Mouse (Mus musculus) G1E (cell line): Measurements from ENCODE around the gene Pkhd1. TPM values are rescaled to one million over a fixed set of nuclear protein-coding genes. Genes with fewer than 3 reads are reported as not detected.

Experiments used
- ATAC-seq: 2 replicates; pipeline ENCODE4 v1.8.0; 2016; ENCODE audit warnings: mild to moderate bottlenecking; ENCODE audit not compliant: insufficient number of reproducible peaks, poor library complexity, low FRiP score, severe bottlenecking; ENCODE audit errors: extremely low read depth
- DNase-seq: peaks from one replicate; pipeline ENCODE4 v3.0.0; 2012; ENCODE audit warnings: low spot score
- H3K27me3 ChIP-seq: 2 replicates; pipeline ENCODE4 v1.6.1; 2012; ENCODE audit warnings: mild to moderate bottlenecking, low read length, inconsistent platforms; ENCODE audit not compliant: insufficient read depth
- H3K36me3 ChIP-seq: replicated peaks from 2 replicates; pipeline ENCODE3; 2012; ENCODE audit warnings: mild to moderate bottlenecking, inconsistent platforms
- H3K4me1 ChIP-seq: 2 replicates; pipeline ENCODE4 v1.6.1; 2012; ENCODE audit warnings: low read depth, low read length, inconsistent platforms, mixed read lengths; ENCODE audit not compliant: insufficient read depth
- H3K4me3 ChIP-seq: 2 replicates; pipeline ENCODE4 v1.5.1; 2012; ENCODE audit warnings: low read depth, mild to moderate bottlenecking, inconsistent platforms, low read length, moderate library complexity, mixed read lengths
- H3K9me3 ChIP-seq: replicated peaks from 2 replicates; pipeline ENCODE4 v1.6.1; 2012; ENCODE audit warnings: inconsistent platforms
- CTCF ChIP-seq: IDR thresholded peaks from 2 replicates; pipeline ENCODE4 v1.5.1; 2012; ENCODE audit warnings: low read depth, low read length, inconsistent platforms, mixed read lengths
- GATA1 ChIP-seq: IDR thresholded peaks from 2 replicates; pipeline ENCODE4 v1.6.1; 2012; ENCODE audit warnings: borderline replicate concordance, low read length, inconsistent platforms, mixed read lengths
- GATA2 ChIP-seq: IDR thresholded peaks from 2 replicates; pipeline ENCODE4 v1.6.1; 2012; ENCODE audit warnings: low read depth, low read length, inconsistent platforms, borderline replicate concordance
- POLR2AphosphoS5 ChIP-seq: IDR thresholded peaks from 2 replicates; pipeline ENCODE4 v1.6.1; 2012; ENCODE audit warnings: low read depth, low read length, inconsistent platforms; ENCODE audit not compliant: insufficient replicate concordance
- TAL1 ChIP-seq: conservative IDR thresholded peaks from 2 replicates; pipeline ENCODE4 v1.6.1; 2012; ENCODE audit warnings: low read depth, low read length, inconsistent platforms, mixed read lengths
- polyA plus RNA-seq: library from polyadenylated mRNA; stranded (reverse); fragments of >175 nt; gene quantifications from 2 replicates; pipeline ENCODE4 v1.2.3, GENCODE M21; 2012
- total RNA-seq, 2 experiments: library from RNA; stranded (forward) in 1 of 2; stranded (reverse) in 1 of 2; fragments of 200-1000 nt in 1 of 2; fragments of >200 nt in 1 of 2; fragmentation: Nextera tagmentation in 1 of 2; gene quantifications; 2 replicates each; pipeline ENCODE4 v1.2.3; 2014 to 2017

Pkhd1 gene
- total and polyA plus RNA-seq, 3 experiments = 0.49 TPM; not detected in 2

DNA sequence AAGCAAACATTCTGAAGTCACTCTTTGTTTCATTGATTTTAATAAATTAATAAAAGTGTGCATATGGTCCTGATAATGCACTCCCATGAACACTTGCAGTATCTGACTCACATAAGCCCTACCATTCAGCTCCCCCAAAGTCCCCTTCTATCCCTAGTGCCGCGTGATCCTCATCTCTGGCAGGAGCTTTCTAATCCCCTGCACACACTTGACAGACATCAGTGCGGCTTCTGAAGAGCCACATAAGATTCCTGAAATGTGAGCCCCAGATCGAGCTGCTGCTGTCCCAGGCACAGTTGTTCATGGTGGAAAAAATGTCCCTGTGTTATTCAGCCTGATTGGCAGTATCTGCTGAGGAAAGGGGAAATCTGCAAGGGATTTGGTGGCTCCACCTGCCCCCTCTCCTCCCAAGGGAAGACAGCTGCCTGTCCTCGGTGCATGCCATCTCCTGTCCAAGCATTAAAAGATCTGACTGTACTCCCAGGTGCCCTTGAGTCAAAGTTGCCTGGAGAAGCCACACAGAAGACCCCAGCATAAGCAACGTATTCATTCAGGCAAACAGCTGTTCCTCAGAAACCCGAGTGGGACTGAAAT, 15.5 kb upstream of the Pkhd1 start:
- Histone ChIP-seq H3K36me3 (no peaks in the 10 kb centered on the region), H3K4me1 (no peaks in the 10 kb centered on the region), H3K27me3 (no peaks in the 10 kb centered on the region), H3K4me3 (no peak overlapping the region), H3K9me3 (no peaks in the 10 kb centered on the region)
- ATAC-seq (no peak), DNase-seq (no peak)
- TF ChIP-seq GATA1 (no peak), GATA2 (no peak), TAL1 (no peak), CTCF (no peak), POLR2AphosphoS5 (no peak)

GRCm38 (mm10) chr1:20624564-20624963, 6.7 kb upstream of the Pkhd1 start:
- Histone ChIP-seq H3K9me3 (no peaks in the 10 kb centered on the region), H3K36me3 (no peaks in the 10 kb centered on the region), H3K4me3 (no peak overlapping the region), H3K27me3 (no peaks in the 10 kb centered on the region), H3K4me1 (no peaks in the 10 kb centered on the region)
- TF ChIP-seq POLR2AphosphoS5 = no peak
- TF ChIP-seq CTCF = no peak
- TF ChIP-seq GATA2 = no peak
- no peak for TF ChIP-seq TAL1
- TF ChIP-seq GATA1 = no peak
- no peak for DNase-seq
- ATAC-seq = no peak

DNA sequence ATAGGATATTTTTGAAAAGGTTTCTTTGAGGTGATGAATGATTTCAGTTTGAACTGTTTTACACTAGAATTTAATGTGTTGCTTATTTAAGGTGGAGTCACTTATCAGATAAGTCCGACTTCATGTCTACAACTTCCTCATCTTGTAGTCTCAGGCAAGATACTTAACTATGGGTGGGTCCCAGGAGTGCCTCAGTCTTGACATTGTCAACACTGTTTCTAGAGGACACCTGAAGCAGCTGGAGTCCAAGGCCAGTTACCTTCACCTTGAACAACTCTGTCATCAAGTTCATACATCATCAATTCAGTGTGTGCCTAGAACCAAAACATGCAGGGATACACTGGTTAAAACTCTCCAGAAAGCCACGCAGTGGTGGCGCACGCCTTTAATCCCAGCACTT, 5.5 kb upstream of the Pkhd1 start:
- H3K4me3 ChIP-seq = no peak overlapping the region
- H3K4me1 ChIP-seq = no peaks in the 10 kb centered on the region
- H3K9me3 ChIP-seq = no peaks in the 10 kb centered on the region
- no peak for TF ChIP-seq GATA1
- no peaks in the 10 kb centered on the region for H3K36me3 ChIP-seq
- no peak for ATAC-seq
- H3K27me3 ChIP-seq = no peaks in the 10 kb centered on the region
- DNase-seq = no peak

- Histone ChIP-seq H3K27me3 (no peaks in the 10 kb centered on the region), H3K36me3 (no peaks in the 10 kb centered on the region), H3K4me1 (no peaks in the 10 kb centered on the region), H3K9me3 (no peaks in the 10 kb centered on the region), H3K4me3 (no peak overlapping the region)
- no peak for ATAC-seq
- TF ChIP-seq GATA1 = no peak
- no peak for TF ChIP-seq GATA2
- TF ChIP-seq POLR2AphosphoS5 = no peak
- TF ChIP-seq CTCF = no peak
- no peak for TF ChIP-seq TAL1
- DNase-seq = no peak
Measured at GRCm38 (mm10) chr1:20620611-20621010, 2.7 kb upstream of the Pkhd1 start.

- no peaks in the 10 kb centered on the region for H3K36me3 ChIP-seq
- H3K9me3 ChIP-seq = no peaks in the 10 kb centered on the region
- no peak for TF ChIP-seq GATA2
- TF ChIP-seq POLR2AphosphoS5 = no peak
- ATAC-seq = no peak
- H3K4me3 ChIP-seq = no peak overlapping the region
- H3K4me1 ChIP-seq = no peaks in the 10 kb centered on the region
- no peak for DNase-seq
- H3K27me3 ChIP-seq = no peaks in the 10 kb centered on the region
Measured at GRCm38 (mm10) chr1:20619363-20619762, 1.5 kb upstream of the Pkhd1 start.

DNA sequence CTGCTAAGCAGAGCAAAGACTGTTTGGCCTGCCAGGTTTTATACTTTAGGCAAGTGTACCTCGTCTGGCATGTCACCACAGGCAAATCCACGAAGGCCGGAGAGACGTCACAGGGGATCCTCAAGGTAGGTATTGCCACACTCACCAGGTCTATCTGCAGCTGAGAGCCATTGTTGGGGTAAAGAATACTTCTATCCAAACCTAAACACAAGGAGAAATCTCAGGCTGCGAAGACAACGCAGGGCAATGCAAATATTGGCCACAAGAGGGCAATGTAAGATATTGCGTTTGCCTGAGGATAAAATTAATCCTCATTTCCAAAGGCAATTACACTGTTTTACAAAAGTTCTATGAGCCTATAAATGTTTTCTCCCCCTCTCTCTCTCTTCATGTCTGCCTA, 5.2 kb downstream of the Pkhd1 start:
- no peaks in the 10 kb centered on the region for H3K36me3 ChIP-seq
- H3K4me3 ChIP-seq = no peak overlapping the region
- DNase-seq = no peak
- no peak for ATAC-seq
- no peaks in the 10 kb centered on the region for H3K9me3 ChIP-seq
- H3K4me1 ChIP-seq = no peaks in the 10 kb centered on the region
- TF ChIP-seq CTCF (peak; percentile 94), GATA1 (no peak)
- no peaks in the 10 kb centered on the region for H3K27me3 ChIP-seq

- Histone ChIP-seq H3K9me3 (no peaks in the 10 kb centered on the region), H3K36me3 (no peaks in the 10 kb centered on the region), H3K4me3 (no peak overlapping the region), H3K27me3 (no peaks in the 10 kb centered on the region), H3K4me1 (no peaks in the 10 kb centered on the region)
- no peak for ATAC-seq
- DNase-seq = no peak
- TF ChIP-seq GATA1 = no peak
- no peak for TF ChIP-seq POLR2AphosphoS5
- no peak for TF ChIP-seq GATA2
- TF ChIP-seq TAL1 = no peak
- TF ChIP-seq CTCF = no peak
Measured at GRCm38 (mm10) chr1:20605489-20605888, 12.4 kb downstream of the Pkhd1 start.
